Mouse (Mus musculus) forebrain, embryonic 10.5 days (tissue): ENCODE data around the gene Spaca3. TPM values are rescaled to one million over a fixed set of nuclear protein-coding genes. Genes with fewer than 3 reads are reported as not detected.

ENCODE experiments used
- DNase-seq: peaks from one replicate; pipeline ENCODE4 v3.0.0-alpha.2; 2017; ENCODE audit warnings: low spot score; ENCODE audit errors: extremely low spot score
- H3K27ac ChIP-seq: fragments of 300-500 bp; sonication (generic); 2 replicates; pipeline ENCODE4 v1.5.1; 2016; ENCODE audit warnings: mild to moderate bottlenecking
- H3K27me3 ChIP-seq: fragments of 300-500 bp; sonication (generic); 2 replicates; pipeline ENCODE4 v1.6.1; 2016; ENCODE audit warnings: mild to moderate bottlenecking; ENCODE audit not compliant: poor library complexity, severe bottlenecking
- H3K36me3 ChIP-seq: fragments of 300-500 bp; sonication (generic); replicated peaks from 2 replicates; pipeline ENCODE4 v1.6.1; 2016; ENCODE audit warnings: mild to moderate bottlenecking, moderate library complexity
- H3K4me1 ChIP-seq: fragments of 300-500 bp; sonication (generic); 2 replicates; pipeline ENCODE4 v1.6.1; 2016
- H3K4me3 ChIP-seq: fragments of 300-500 bp; sonication (generic); 2 replicates; pipeline ENCODE4 v1.5.1; 2016; ENCODE audit warnings: mild to moderate bottlenecking, moderate library complexity
- H3K9me3 ChIP-seq: fragments of 300-500 bp; sonication (generic); 2 replicates; pipeline ENCODE4 v1.6.1; 2016; ENCODE audit warnings: mild to moderate bottlenecking, moderate library complexity
- WGBS: fragments of 180-500 bp; shearing (Covaris S2); methylation state at CpG from one replicate; pipeline ENCODE4 v1.1.7; 2016; 5-methylcytosine and 5-hydroxymethylcytosine counted together
- polyA plus RNA-seq: library from polyadenylated mRNA; unstranded; fragments of >200 nt; fragmentation: Nextera tagmentation; extraction: Ambion mirVana; gene quantifications from 2 replicates; pipeline ENCODE4 v1.2.1, GENCODE M21; 2016

Gene Spaca3
- polyA plus RNA-seq, 1 experiment from 2014 or later: not detected

GRCm38 (mm10) chr11:80843435-80843834, 14.7 kb upstream of the Spaca3 start:
- no peak overlapping the region for H3K27ac ChIP-seq
- no peak for DNase-seq
- 88% methylated on average over 2 of the region's 2 CpGs for WGBS

GRCm38 (mm10) chr11:80845486-80845885, 12.7 kb upstream of the Spaca3 start:
- H3K36me3 ChIP-seq: no peaks in the 10 kb centered on the region

More at GRCm38 (mm10) chr11:80843435-80843834, 14.7 kb upstream of the Spaca3 start:
- H3K4me3 ChIP-seq: no peak overlapping the region
- H3K9me3 ChIP-seq: no peaks in the 10 kb centered on the region
- H3K36me3 ChIP-seq: no peaks in the 10 kb centered on the region
- H3K27me3 ChIP-seq: no peaks in the 10 kb centered on the region
- peaks cover 6% of the 10 kb centered on the region for H3K4me1 ChIP-seq

GRCm38 (mm10) chr11:80846115-80846514, 12.1 kb upstream of the Spaca3 start:
- no peak for DNase-seq
- no peaks in the 10 kb centered on the region for H3K9me3 ChIP-seq
- H3K36me3 ChIP-seq: no peaks in the 10 kb centered on the region
- peaks cover 6% of the 10 kb centered on the region for H3K4me1 ChIP-seq
- no peaks in the 10 kb centered on the region for H3K27me3 ChIP-seq
- WGBS: 67% methylated on average over 3 of the region's 3 CpGs
- no peak overlapping the region for H3K27ac ChIP-seq
- no peak overlapping the region for H3K4me3 ChIP-seq

More at GRCm38 (mm10) chr11:80845486-80845885, 12.7 kb upstream of the Spaca3 start:
- H3K4me1 ChIP-seq: peaks cover 6% of the 10 kb centered on the region
- H3K9me3 ChIP-seq: no peaks in the 10 kb centered on the region
- DNase-seq: no peak
- 67% methylated on average over 7 of the region's 7 CpGs for WGBS
- no peaks in the 10 kb centered on the region for H3K27me3 ChIP-seq
- H3K4me3 ChIP-seq: no peak overlapping the region
- no peak overlapping the region for H3K27ac ChIP-seq

- H3K4me3 ChIP-seq: no peak overlapping the region
- no peaks in the 10 kb centered on the region for H3K9me3 ChIP-seq
- 51% methylated on average over 5 of the region's 5 CpGs for WGBS
- DNase-seq: no peak
- peaks cover 12% of the 10 kb centered on the region for H3K4me1 ChIP-seq
- H3K27me3 ChIP-seq: no peaks in the 10 kb centered on the region
- no peaks in the 10 kb centered on the region for H3K36me3 ChIP-seq
- no peak overlapping the region for H3K27ac ChIP-seq
Measured at GRCm38 (mm10) chr11:80848131-80848530, 10.0 kb upstream of the Spaca3 start.

- H3K36me3 ChIP-seq: no peaks in the 10 kb centered on the region
- no peak overlapping the region for H3K4me3 ChIP-seq
- peaks cover 14% of the 10 kb centered on the region for H3K4me1 ChIP-seq
- no peak overlapping the region for H3K27ac ChIP-seq
- no peaks in the 10 kb centered on the region for H3K9me3 ChIP-seq
- no peak for DNase-seq
- no peaks in the 10 kb centered on the region; the same call in 1 of the 2 replicates for H3K27me3 ChIP-seq
- WGBS: 49% methylated on average over 5 of the region's 5 CpGs
Measured at GRCm38 (mm10) chr11:80851859-80852258, 6.3 kb upstream of the Spaca3 start.

- no peak overlapping the region for H3K27ac ChIP-seq
- 75% methylated on average over 3 of the region's 3 CpGs for WGBS
Measured at GRCm38 (mm10) chr11:80853014-80853413, 5.2 kb upstream of the Spaca3 start.

GRCm38 (mm10) chr11:80854430-80854829, 3.7 kb upstream of the Spaca3 start:
- no peak for DNase-seq
- WGBS: 90% methylated on average over 11 of the region's 11 CpGs
- no peak overlapping the region for H3K4me3 ChIP-seq
- peaks cover 4% of the 10 kb centered on the region; the same call in 1 of the 2 replicates for H3K27me3 ChIP-seq
- no peaks in the 10 kb centered on the region for H3K36me3 ChIP-seq
- no peaks in the 10 kb centered on the region for H3K9me3 ChIP-seq
- no peak overlapping the region for H3K27ac ChIP-seq
- peaks cover 9% of the 10 kb centered on the region for H3K4me1 ChIP-seq

More at GRCm38 (mm10) chr11:80853014-80853413, 5.2 kb upstream of the Spaca3 start:
- Histone ChIP-seq H3K36me3 (no peaks in the 10 kb centered on the region), H3K9me3 (no peaks in the 10 kb centered on the region), H3K27me3 (no peaks in the 10 kb centered on the region; the same call in 1 of the 2 replicates), H3K4me1 (peaks cover 11% of the 10 kb centered on the region), H3K4me3 (no peak overlapping the region)
- DNase-seq: no peak

- no peaks in the 10 kb centered on the region for H3K9me3 ChIP-seq
- no peak for DNase-seq
- H3K27me3 ChIP-seq: peaks cover 8% of the 10 kb centered on the region; the same call in 1 of the 2 replicates
- H3K36me3 ChIP-seq: no peaks in the 10 kb centered on the region
- 78% methylated on average over 7 of the region's 7 CpGs for WGBS
- no peak overlapping the region for H3K27ac ChIP-seq
- H3K4me3 ChIP-seq: no peak overlapping the region
- H3K4me1 ChIP-seq: peaks cover 9% of the 10 kb centered on the region
Measured at GRCm38 (mm10) chr11:80854908-80855307, 3.3 kb upstream of the Spaca3 start.

GRCm38 (mm10) chr11:80856827-80857226, 1.3 kb upstream of the Spaca3 start:
- Histone ChIP-seq H3K27ac (no peak overlapping the region), H3K4me1 (peaks cover 9% of the 10 kb centered on the region), H3K9me3 (no peaks in the 10 kb centered on the region), H3K36me3 (no peaks in the 10 kb centered on the region), H3K4me3 (no peak overlapping the region), H3K27me3 (peaks cover 8% of the 10 kb centered on the region; the same call in 1 of the 2 replicates)
- 82% methylated on average over 2 of the region's 2 CpGs for WGBS
- no peak for DNase-seq

- DNase-seq: no peak
- WGBS: 94% methylated on average over 7 of the region's 7 CpGs
Measured at GRCm38 (mm10) chr11:80862941-80863340, 4.8 kb downstream of the Spaca3 start.

GRCm38 (mm10) chr11:80868039-80868438, 9.9 kb downstream of the Spaca3 start:
- Histone ChIP-seq H3K36me3 (no peaks in the 10 kb centered on the region), H3K27me3 (no peaks in the 10 kb centered on the region), H3K4me1 (no peaks in the 10 kb centered on the region), H3K27ac (no peak overlapping the region), H3K4me3 (no peak overlapping the region), H3K9me3 (no peaks in the 10 kb centered on the region)
- WGBS: 93% methylated on average over 1 of the region's 1 CpGs
- no peak for DNase-seq

More at GRCm38 (mm10) chr11:80862941-80863340, 4.8 kb downstream of the Spaca3 start:
- Histone ChIP-seq H3K4me3 (no peak overlapping the region), H3K4me1 (no peaks in the 10 kb centered on the region), H3K27ac (no peak overlapping the region), H3K9me3 (no peaks in the 10 kb centered on the region), H3K27me3 (peaks cover 8% of the 10 kb centered on the region; the same call in 1 of the 2 replicates), H3K36me3 (no peaks in the 10 kb centered on the region)

- no peaks in the 10 kb centered on the region for H3K36me3 ChIP-seq
- no peaks in the 10 kb centered on the region for H3K27me3 ChIP-seq
- no peaks in the 10 kb centered on the region for H3K4me1 ChIP-seq
- no peak overlapping the region for H3K4me3 ChIP-seq
- DNase-seq: peak; percentile 70
- WGBS: 71% methylated on average over 17 of the region's 17 CpGs
- H3K27ac ChIP-seq: no peak overlapping the region
- no peaks in the 10 kb centered on the region for H3K9me3 ChIP-seq
Measured at GRCm38 (mm10) chr11:80872509-80873474, 14.6 kb downstream of the Spaca3 start.

GRCm38 (mm10) chr11:80877131-80877651, 19.0 kb downstream of the Spaca3 start:
- Histone ChIP-seq H3K4me3 (no peak overlapping the region), H3K9me3 (no peaks in the 10 kb centered on the region), H3K36me3 (no peaks in the 10 kb centered on the region), H3K27ac (no peak overlapping the region), H3K27me3 (no peaks in the 10 kb centered on the region), H3K4me1 (no peaks in the 10 kb centered on the region)
- WGBS: 77% methylated on average over 11 of the region's 11 CpGs
- DNase-seq: no peak
